Mouse (Mus musculus): Measurements from ENCODE around the gene Nsl1.
"Not testable (repeated sequence)": the region's sequence is repeated elsewhere in the genome, so short reads cannot be mapped to it uniquely, and the experiment has no call there.

The Nsl1 gene

GRCm38 (mm10) chr1:191062781-191063485, at the start of gene Nsl1, which contains the start of gene Tatdn3:
TSS of gene Nsl1 (plus strand) at chr1:191063012.
TSS of gene Tatdn3 (minus strand) at chr1:191062932.
- DNase-seq (ENCODE audit: low spot score), result peak; percentile 89

- DNase-seq (ENCODE audit: low spot score), result no peak
These were observed 48.5 kb upstream of the Nsl1 start for GRCm38 (mm10) chr1:191014271-191014670.

GRCm38 (mm10) chr1:191019803-191020202, 43.0 kb upstream of the Nsl1 start:
- no peak for DNase-seq (ENCODE audit: low spot score)

- DNase-seq (ENCODE audit: low spot score), result no peak
These were observed 42.4 kb upstream of the Nsl1 start for GRCm38 (mm10) chr1:191020217-191020924.

- DNase-seq (ENCODE audit: low spot score), result no peak
These were observed 41.8 kb upstream of the Nsl1 start for GRCm38 (mm10) chr1:191021016-191021415.

- DNase-seq (ENCODE audit: low spot score), result no peak
These were observed 39.7 kb upstream of the Nsl1 start for GRCm38 (mm10) chr1:191023140-191023539.

- DNase-seq (ENCODE audit: low spot score), result not testable (repeated sequence)
These were observed 39.0 kb upstream of the Nsl1 start for GRCm38 (mm10) chr1:191023806-191024205.

GRCm38 (mm10) chr1:191025016-191026012, 37.5 kb upstream of the Nsl1 start:
- no peak for DNase-seq (ENCODE audit: low spot score)

- DNase-seq (ENCODE audit: low spot score), result peak; percentile 99
These were observed 36.6 kb upstream of the Nsl1 start, which contains the start of gene Flvcr1 for GRCm38 (mm10) chr1:191026021-191026713. TSS of gene Flvcr1 (minus strand) at chr1:191026158.

- DNase-seq (ENCODE audit: low spot score), result no peak
These were observed 32.6 kb upstream of the Nsl1 start for GRCm38 (mm10) chr1:191030182-191030581.

- DNase-seq (ENCODE audit: low spot score), result not testable (repeated sequence)
These were observed 31.8 kb upstream of the Nsl1 start for GRCm38 (mm10) chr1:191030922-191031425.

GRCm38 (mm10) chr1:191035649-191036048, 27.2 kb upstream of the Nsl1 start:
- DNase-seq (ENCODE audit: low spot score), result no peak

GRCm38 (mm10) chr1:191036554-191037334, 26.1 kb upstream of the Nsl1 start, which contains the start of gene Spata45:
TSS of gene Spata45 (plus strand) at chr1:191036639.
- no peak for DNase-seq (ENCODE audit: low spot score)

- no peak for DNase-seq (ENCODE audit: low spot score)
These were observed 24.8 kb upstream of the Nsl1 start for GRCm38 (mm10) chr1:191037999-191038398.

GRCm38 (mm10) chr1:191041352-191041751, 21.5 kb upstream of the Nsl1 start:
- no peak for DNase-seq (ENCODE audit: low spot score)

GRCm38 (mm10) chr1:191042106-191042505, 20.7 kb upstream of the Nsl1 start:
- DNase-seq (ENCODE audit: low spot score), result no peak

- no peak for DNase-seq (ENCODE audit: low spot score)
These were observed 20.1 kb upstream of the Nsl1 start for GRCm38 (mm10) chr1:191042688-191043087.

- DNase-seq (ENCODE audit: low spot score), result no peak
These were observed 17.5 kb upstream of the Nsl1 start for GRCm38 (mm10) chr1:191045264-191045663.

GRCm38 (mm10) chr1:191046231-191046824, 16.5 kb upstream of the Nsl1 start:
- no peak for DNase-seq (ENCODE audit: low spot score)

GRCm38 (mm10) chr1:191053555-191053954, 9.3 kb upstream of the Nsl1 start:
- no peak for DNase-seq (ENCODE audit: low spot score)
